ENCODE assay signal across 8 mouse cellular contexts in genomic region chr4:58912629-58913335, GRCm38 (mm10). TPM values are rescaled to one million over a fixed set of nuclear protein-coding genes. Genes with fewer than 3 reads are reported as not detected.
DNase-seq lines count a peak whose midpoint lies in the region; ATAC-seq and TF ChIP-seq lines count a peak whose summit lies in the region.

TSS of gene Ecpas (minus strand) at chr4:58912749.

- H3K27me3 ChIP-seq in embryonic facial prominence, embryonic 10.5 days (replicated peaks; ENCODE audit: low read depth, poor library complexity, severe bottlenecking) = no peaks in the 10 kb centered on the region
- no peaks in the 10 kb centered on the region for H3K27me3 ChIP-seq in intestine, postnatal 0 days (replicated peaks; ENCODE audit: control insufficient read depth, insufficient read depth, low read length)
- H3K27me3 ChIP-seq in midbrain, embryonic 10.5 days (ENCODE audit: low read depth, poor library complexity, severe bottlenecking) = peaks cover 15% of the 10 kb centered on the region

- no peaks in the 10 kb centered on the region for H3K9me3 ChIP-seq in embryonic facial prominence, embryonic 10.5 days
- H3K9me3 ChIP-seq in intestine, postnatal 0 days (ENCODE audit: control insufficient read depth) = no peaks in the 10 kb centered on the region
- no peaks in the 10 kb centered on the region for H3K9me3 ChIP-seq in midbrain, embryonic 10.5 days (replicated peaks)

- WGBS in embryonic facial prominence, embryonic 10.5 days = 3% methylated on average over 43 of the region's 43 CpGs
- 3% methylated on average over 42 of the region's 43 CpGs for WGBS in intestine, postnatal 0 days
- 5% methylated on average over 42 of the region's 43 CpGs for WGBS in midbrain, embryonic 10.5 days

- peak within 1 kb of the TSS; percentile 98 for H3K27ac ChIP-seq in embryonic facial prominence, embryonic 10.5 days (replicated peaks)
- H3K27ac ChIP-seq in intestine, postnatal 0 days (ENCODE audit: low read depth, low read length) = peak within 1 kb of the TSS; percentile 99
- peak within 1 kb of the TSS; percentile 99 for H3K27ac ChIP-seq in midbrain, embryonic 10.5 days (replicated peaks)

- DNase-seq in cerebellum, adult 8-10 months = no peak
- peak; percentile 88 for DNase-seq in embryonic facial prominence, embryonic 10.5 days (ENCODE audit: low spot score)
- DNase-seq in left cerebral cortex, postnatal 4 days = no peak
- no peak for DNase-seq in midbrain, embryonic 10.5 days (ENCODE audit: low spot score)
- peak; percentile 77 for DNase-seq in spleen, adult 12 weeks (ENCODE audit: low spot score)

- H3K4me2 ChIP-seq in intestine, postnatal 0 days (replicated peaks; ENCODE audit: low read depth) = peak within 1 kb of the TSS; percentile 76

- H3K4me1 ChIP-seq in embryonic facial prominence, embryonic 10.5 days = peaks cover 26% of the 10 kb centered on the region
- 0 out of 2 replicates have a peak, but pooled peaks cover 7% of the 10 kb centered on the region for H3K4me1 ChIP-seq in intestine, postnatal 0 days (replicated peaks; ENCODE audit: control insufficient read depth, insufficient read depth, low read length)
- peaks cover 19% of the 10 kb centered on the region for H3K4me1 ChIP-seq in midbrain, embryonic 10.5 days

- intact Hi-C loops in left cerebral cortex, postnatal 4 days (cut with DNase I) = no loop called here

- ATAC-seq in cerebellum, adult (ENCODE audit: insufficient number of reproducible peaks, low FRiP score, low TSS enrichment) = peak; percentile 50
- peak; percentile 63 for ATAC-seq in granulocyte monocyte progenitor cell, adult 5-6 weeks (replicated peaks; ENCODE audit: poor library complexity, severe bottlenecking)
- ATAC-seq in intestine, postnatal 0 days = peak; percentile 35

- H3K4me3 ChIP-seq in embryonic facial prominence, embryonic 10.5 days = peak within 1 kb of the TSS; percentile 97
- H3K4me3 ChIP-seq in intestine, postnatal 0 days (ENCODE audit: low read depth, low read length) = peak within 1 kb of the TSS; percentile 77
- H3K4me3 ChIP-seq in midbrain, embryonic 10.5 days = peak within 1 kb of the TSS; percentile 95

- TF ChIP-seq CTCF in intestine, postnatal 0 days (IDR thresholded peaks at IDR 0.05; ENCODE audit: low read depth) = no peak

- H3K9ac ChIP-seq in intestine, postnatal 0 days (ENCODE audit: low read depth, low read length) = peak within 1 kb of the TSS; percentile 98

- H3K36me3 ChIP-seq in embryonic facial prominence, embryonic 10.5 days (replicated peaks) = no peaks in the 10 kb centered on the region
- no peaks in the 10 kb centered on the region for H3K36me3 ChIP-seq in intestine, postnatal 0 days (ENCODE audit: control insufficient read depth, insufficient read depth)
- H3K36me3 ChIP-seq in midbrain, embryonic 10.5 days = no peaks in the 10 kb centered on the region

RNA-seq across cellular contexts. Expression of gene Ecpas, which starts in this region (rescaled TPM):
- polyA plus RNA-seq in embryonic facial prominence, embryonic 10.5 days (2016; fragmentation: Nextera tagmentation; extraction: Ambion mirVana) = 33.7 and 33.9 TPM in 2 replicates
- total RNA-seq in granulocyte monocyte progenitor cell, adult 5-6 weeks (2014; fragmentation: Nextera tagmentation) = 133 and 142 TPM in 2 replicates
- 88.5 and 92.9 TPM in 2 replicates for total RNA-seq in granulocyte monocyte progenitor cell, adult 5-6 weeks (2017)
- 14.4 and 15.3 TPM in 2 replicates for polyA plus RNA-seq in intestine, postnatal 0 days (2015; fragmentation: Nextera tagmentation; extraction: Ambion mirVana)
- total RNA-seq in left cerebral cortex, postnatal 4 days (2021) = 100 to 1,000 TPM; 143 to 147 TPM
- 30.4 and 33.2 TPM in 2 replicates for polyA plus RNA-seq in midbrain, embryonic 10.5 days (2016; fragmentation: Nextera tagmentation; extraction: Ambion mirVana)

Comparison
In these comparisons a context has a peak if more than half of its experiments do, and no peak if none do; other contexts are left out.
1. DNase-seq: peak in embryonic facial prominence, embryonic 10.5 days (single experiment) and spleen, adult 12 weeks (single experiment); none in cerebellum, adult 8-10 months (single experiment), left cerebral cortex, postnatal 4 days (single experiment) and midbrain, embryonic 10.5 days (single experiment).
2. Peak in every context shown above with its lines, with median percentiles within 50 percentile points of each other: ATAC-seq, H3K27ac ChIP-seq and H3K4me3 ChIP-seq.